Mouse (Mus musculus): ENCODE measurements around the gene AI467606.

GRCm38 (mm10) chr7:127088083-127088482, 3.1 kb upstream of the AI467606 start:
- TF ChIP-seq CTCF (IDR thresholded peaks at IDR 0.05; ENCODE audit: low read depth, low read length): no peak
- no peak for TF ChIP-seq EP300 (IDR thresholded peaks at IDR 0.05; ENCODE audit: insufficient read depth, low read depth, low read length)

All from ES-Bruce4 (cell line).